Mouse (Mus musculus): Measurements from ENCODE around the gene Kdm4a. TPM values are rescaled to one million over a fixed set of nuclear protein-coding genes. Genes with fewer than 3 reads are reported as not detected.
A peak's percentile ranks its signal among the peaks of the same experiment; 100 is the strongest.

Kdm4a gene
- polyA plus RNA-seq, 1 experiment from 2014 or later = 40.6 TPM

DNA sequence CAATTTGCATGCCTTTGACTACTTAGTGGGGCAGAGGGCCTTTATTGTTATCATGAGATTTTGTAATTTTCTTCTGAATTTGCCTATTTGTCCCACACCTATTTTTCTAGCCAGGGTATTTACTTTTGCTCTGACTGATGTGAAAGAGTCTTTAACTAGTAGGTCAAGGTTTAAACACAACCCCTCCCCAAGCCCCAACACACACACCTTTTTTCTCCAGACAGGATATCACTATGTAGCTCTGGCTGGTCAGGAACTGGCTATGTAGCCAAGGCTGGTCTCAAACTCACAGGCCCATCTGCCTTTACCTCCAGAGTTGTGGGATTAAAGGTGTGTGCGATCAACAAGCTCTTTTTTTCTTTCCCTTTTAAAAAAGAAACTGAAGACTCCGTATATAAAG lies 19.2 kb upstream of the Kdm4a start:
- no peak overlapping the region for H3K4me3 ChIP-seq (replicated peaks)
- no peaks in the 10 kb centered on the region for H3K9me3 ChIP-seq (replicated peaks)
- 86% methylated on average over 2 of the region's 2 CpGs for WGBS
- no peaks in the 10 kb centered on the region for H3K36me3 ChIP-seq
- H3K27me3 ChIP-seq (replicated peaks) = no peaks in the 10 kb centered on the region
- H3K4me1 ChIP-seq = no peaks in the 10 kb centered on the region
- no peak overlapping the region for H3K27ac ChIP-seq (replicated peaks)
- H3K4me2 ChIP-seq = no peak overlapping the region
- no peak overlapping the region for H3K9ac ChIP-seq (replicated peaks)
- no peak for ATAC-seq (ENCODE audit: low FRiP score)

DNA sequence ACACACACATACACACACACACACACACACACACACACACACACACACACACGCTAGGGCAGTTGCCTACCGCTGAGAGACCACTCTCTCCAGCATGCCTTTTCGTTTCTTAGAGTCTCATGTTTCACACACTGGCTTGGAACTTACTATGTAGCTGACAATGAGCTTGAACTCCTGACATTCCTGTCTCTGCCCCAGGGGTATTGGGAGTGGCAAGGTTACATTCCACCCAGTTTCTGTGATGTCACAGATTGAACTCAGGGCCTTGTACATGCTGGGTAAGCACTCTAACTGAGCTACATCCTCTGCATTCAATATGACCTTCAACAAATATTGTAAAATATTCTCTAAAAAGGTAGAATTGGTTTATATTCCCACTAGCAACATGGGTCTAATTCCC lies 18.8 kb upstream of the Kdm4a start:
- Histone ChIP-seq H3K4me3 (replicated peaks) (no peak overlapping the region), H3K9ac (replicated peaks) (no peak overlapping the region), H3K4me2 (no peak overlapping the region), H3K9me3 (replicated peaks) (no peaks in the 10 kb centered on the region), H3K36me3 (no peaks in the 10 kb centered on the region), H3K4me1 (no peaks in the 10 kb centered on the region), H3K27ac (replicated peaks) (no peak overlapping the region), H3K27me3 (replicated peaks) (no peaks in the 10 kb centered on the region)
- ATAC-seq (ENCODE audit: low FRiP score) = no peak
- WGBS = 73% methylated on average over 3 of the region's 3 CpGs

DNA sequence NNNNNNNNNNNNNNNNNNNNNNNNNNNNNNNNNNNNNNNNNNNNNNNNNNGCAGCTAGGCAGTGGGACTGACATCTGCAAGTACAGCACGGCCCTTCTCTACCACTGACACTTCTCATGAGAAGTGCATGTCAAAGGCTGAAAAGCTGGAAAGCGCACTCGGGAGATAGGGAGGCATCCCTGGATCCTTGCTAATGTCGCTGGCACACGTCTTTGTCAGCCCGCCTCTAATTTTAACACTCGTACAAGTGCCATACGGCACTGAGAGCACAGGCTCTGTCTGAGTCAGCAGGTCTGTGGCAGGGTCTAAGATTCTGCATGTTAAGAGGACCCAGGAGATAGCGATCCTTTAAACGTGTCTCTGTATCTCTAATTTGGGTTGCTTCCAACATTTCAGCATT lies 16.3 kb upstream of the Kdm4a start:
- Histone ChIP-seq H3K27ac (replicated peaks) (no peak overlapping the region), H3K27me3 (replicated peaks) (no peaks in the 10 kb centered on the region), H3K9ac (replicated peaks) (no peak overlapping the region), H3K4me2 (no peak overlapping the region), H3K36me3 (no peaks in the 10 kb centered on the region), H3K4me1 (no peaks in the 10 kb centered on the region), H3K9me3 (replicated peaks) (no peaks in the 10 kb centered on the region), H3K4me3 (replicated peaks) (no peak overlapping the region)
- ATAC-seq (ENCODE audit: low FRiP score) = no peak
- 89% methylated on average over 10 of the region's 10 CpGs for WGBS

DNA sequence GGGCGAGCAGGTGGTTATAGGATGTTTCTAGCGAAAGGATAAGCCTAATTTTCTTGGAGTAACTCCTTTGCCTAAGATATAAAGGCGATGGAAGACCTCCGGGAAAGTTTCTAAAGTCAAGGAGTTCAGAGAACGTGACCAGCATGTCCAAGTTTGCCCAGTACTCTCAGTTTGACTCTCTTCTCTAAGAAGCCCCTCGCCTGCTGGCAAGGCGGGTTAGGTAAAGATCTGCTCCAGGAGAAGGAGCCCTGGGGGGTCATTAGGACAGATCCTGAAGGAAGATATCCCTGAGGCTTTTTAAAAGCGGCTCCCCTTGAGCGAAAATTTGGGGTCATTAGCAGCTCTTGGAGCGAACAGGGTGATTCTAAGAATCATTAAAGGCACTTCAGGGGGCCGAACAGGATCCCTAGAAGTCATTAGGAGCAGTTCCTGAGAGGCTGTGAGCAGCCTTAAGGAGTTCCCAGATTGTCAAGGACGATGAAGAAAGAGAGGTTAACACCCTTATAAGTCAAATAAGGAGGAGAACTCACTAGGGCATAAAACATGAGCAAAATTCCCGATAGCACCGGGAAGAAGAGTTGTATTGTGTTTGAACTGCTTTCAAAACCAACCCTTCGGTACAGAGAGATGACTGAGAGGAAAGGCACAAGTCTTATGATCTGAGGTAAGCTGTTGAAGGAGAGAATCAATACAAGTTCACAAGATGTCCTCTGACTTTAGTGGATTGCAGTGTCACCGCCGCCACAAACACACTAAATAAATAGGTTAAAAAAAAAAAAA lies 648 bp upstream of the Kdm4a start:
- H3K9ac ChIP-seq (replicated peaks) = peak overlapping the region; percentile 45
- H3K27me3 ChIP-seq (replicated peaks) = no peaks in the 10 kb centered on the region
- ATAC-seq (ENCODE audit: low FRiP score) = peak; percentile 15
- no peaks in the 10 kb centered on the region for H3K9me3 ChIP-seq (replicated peaks)
- H3K4me2 ChIP-seq = peak overlapping the region; percentile 66
- peak overlapping the region; percentile 99 for H3K27ac ChIP-seq (replicated peaks)
- peaks cover 19% of the 10 kb centered on the region for H3K36me3 ChIP-seq
- peaks cover 22% of the 10 kb centered on the region for H3K4me1 ChIP-seq
- 11% methylated on average over 17 of the region's 17 CpGs for WGBS
- peak overlapping the region; percentile 82 for H3K4me3 ChIP-seq (replicated peaks)

DNA sequence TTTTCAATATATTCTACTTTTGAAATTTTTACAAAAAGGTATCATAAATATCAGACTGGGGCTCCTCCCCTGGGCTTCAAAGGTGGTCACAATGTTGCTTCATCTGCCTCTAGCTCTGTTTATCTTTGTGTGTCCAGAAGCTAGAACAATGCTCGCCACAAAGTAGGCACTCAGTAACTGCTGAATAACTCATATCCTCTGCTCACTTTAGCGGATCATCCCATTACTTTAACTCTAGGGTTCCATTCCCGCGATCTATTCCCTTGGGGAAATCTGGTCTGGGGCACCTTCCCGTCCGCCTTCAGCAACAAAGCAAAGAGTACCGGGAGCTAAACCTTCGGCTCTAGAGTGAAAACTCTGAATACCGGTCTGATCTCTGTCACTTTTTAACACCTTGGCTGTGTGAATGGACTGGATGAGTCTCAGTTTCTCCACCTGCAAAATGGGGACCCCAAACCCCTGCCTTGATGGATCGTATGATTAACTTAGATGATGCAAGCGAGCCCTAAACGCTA lies 834 bp downstream of the Kdm4a start:
- no peak for ATAC-seq (ENCODE audit: low FRiP score)
- Histone ChIP-seq H3K27ac (replicated peaks) (peak overlapping the region; percentile 99), H3K4me2 (peak overlapping the region; percentile 66), H3K27me3 (replicated peaks) (no peaks in the 10 kb centered on the region), H3K9me3 (replicated peaks) (no peaks in the 10 kb centered on the region), H3K9ac (replicated peaks) (peak overlapping the region; percentile 79), H3K36me3 (peaks cover 34% of the 10 kb centered on the region), H3K4me3 (replicated peaks) (peak overlapping the region; percentile 82), H3K4me1 (peaks cover 22% of the 10 kb centered on the region)
- 1% methylated on average over 12 of the region's 12 CpGs for WGBS

DNA sequence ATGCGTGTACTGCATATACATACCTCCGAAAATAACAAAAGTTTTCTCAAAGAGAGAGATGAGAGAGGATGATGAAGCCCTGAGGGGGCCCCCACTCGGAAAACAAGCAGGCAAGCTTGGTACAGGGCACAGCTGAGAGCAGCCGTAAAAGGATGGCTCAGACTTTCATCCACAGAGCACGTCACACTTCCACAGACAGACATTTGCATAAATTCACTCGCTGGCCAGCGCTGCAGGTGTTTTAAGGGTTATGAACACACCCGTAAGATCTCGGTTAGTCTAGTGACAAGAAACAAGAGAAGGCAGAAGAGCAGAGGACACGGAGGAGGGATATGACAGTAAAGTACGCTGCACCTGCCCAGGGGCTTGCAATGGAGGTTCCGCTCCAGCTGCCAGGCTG lies 7.4 kb downstream of the Kdm4a start:
- Histone ChIP-seq H3K9ac (replicated peaks) (no peak overlapping the region), H3K9me3 (replicated peaks) (no peaks in the 10 kb centered on the region), H3K4me3 (replicated peaks) (no peak overlapping the region), H3K4me2 (no peak overlapping the region), H3K27me3 (replicated peaks) (no peaks in the 10 kb centered on the region), H3K27ac (replicated peaks) (no peak overlapping the region), H3K36me3 (peaks cover 98% of the 10 kb centered on the region), H3K4me1 (peaks cover 3% of the 10 kb centered on the region; the same call in 1 of the 2 replicates)
- ATAC-seq (ENCODE audit: low FRiP score) = no peak
- 90% methylated on average over 12 of the region's 12 CpGs for WGBS

DNA sequence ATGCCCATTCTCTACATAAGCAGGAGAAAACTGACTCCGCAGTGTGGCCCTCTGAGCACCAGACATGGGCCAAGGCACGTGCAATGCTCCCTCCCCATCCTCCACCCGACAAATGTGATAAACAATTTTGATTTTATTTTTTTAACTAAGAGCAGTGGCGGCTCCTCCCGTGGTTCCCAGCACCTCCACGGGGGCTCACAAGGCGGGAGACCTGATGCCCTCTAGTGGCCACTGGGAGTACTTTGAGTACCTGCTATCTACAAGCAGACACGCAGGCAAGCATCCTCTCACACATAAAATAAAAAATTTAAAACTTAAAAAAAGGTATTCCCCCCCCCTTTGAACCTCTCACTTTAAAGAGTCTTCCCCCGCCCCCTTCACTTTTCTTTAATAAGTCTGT lies 8.8 kb downstream of the Kdm4a start:
- Histone ChIP-seq H3K9ac (replicated peaks) (no peak overlapping the region), H3K27me3 (replicated peaks) (no peaks in the 10 kb centered on the region), H3K27ac (replicated peaks) (no peak overlapping the region), H3K36me3 (peaks cover 98% of the 10 kb centered on the region), H3K4me1 (no peaks in the 10 kb centered on the region), H3K4me3 (replicated peaks) (no peak overlapping the region), H3K9me3 (replicated peaks) (no peaks in the 10 kb centered on the region), H3K4me2 (no peak overlapping the region)
- ATAC-seq (ENCODE audit: low FRiP score) = no peak
- 89% methylated on average over 9 of the region's 9 CpGs for WGBS

DNA sequence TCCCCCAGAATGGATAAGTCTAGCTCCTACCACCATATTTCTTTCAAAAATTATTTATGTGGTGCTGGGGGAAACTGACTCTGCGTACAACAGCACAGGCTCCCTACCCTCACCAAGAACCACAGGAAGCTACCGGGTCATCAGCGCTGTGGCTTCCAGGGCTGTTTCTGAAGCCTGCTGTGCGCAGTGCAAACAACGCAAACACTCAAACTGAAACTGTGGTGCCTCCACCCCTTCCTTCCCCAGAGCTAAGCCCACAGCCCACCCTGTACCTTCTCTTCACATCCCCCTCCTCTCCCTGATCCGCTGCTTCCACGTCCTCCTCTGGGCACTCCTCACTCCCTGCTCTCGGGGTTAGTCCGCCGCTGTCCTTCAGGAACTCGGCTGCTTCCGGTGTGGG lies 17.7 kb downstream of the Kdm4a start:
- Histone ChIP-seq H3K4me2 (no peak overlapping the region), H3K27ac (replicated peaks) (no peak overlapping the region), H3K36me3 (peaks cover 93% of the 10 kb centered on the region), H3K4me1 (no peaks in the 10 kb centered on the region), H3K4me3 (replicated peaks) (no peak overlapping the region), H3K9me3 (replicated peaks) (no peaks in the 10 kb centered on the region), H3K9ac (replicated peaks) (no peak overlapping the region), H3K27me3 (replicated peaks) (no peaks in the 10 kb centered on the region)
- ATAC-seq (ENCODE audit: low FRiP score) = no peak
- WGBS = 92% methylated on average over 12 of the region's 12 CpGs

DNA sequence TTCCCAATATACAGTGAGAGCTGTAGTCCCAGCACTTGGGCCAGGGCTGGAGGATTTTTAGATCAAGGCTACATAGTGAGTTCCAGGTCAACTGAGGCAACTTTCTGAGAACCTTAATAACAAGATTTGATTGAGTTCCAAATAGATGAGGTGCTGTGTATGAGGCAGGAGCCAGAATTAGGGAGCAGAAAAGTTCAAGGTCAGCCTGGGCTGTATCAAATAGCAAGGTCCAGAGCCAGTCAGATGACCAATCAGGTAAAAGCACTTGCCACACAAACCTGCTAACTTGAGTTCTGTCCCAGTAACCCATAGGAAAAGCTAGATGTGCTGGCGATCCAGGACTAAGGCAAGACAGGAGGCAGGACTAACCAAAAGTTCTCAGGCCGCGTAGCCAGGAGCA lies 22.2 kb downstream of the Kdm4a start:
- Histone ChIP-seq H3K9me3 (replicated peaks) (no peaks in the 10 kb centered on the region), H3K27me3 (replicated peaks) (no peaks in the 10 kb centered on the region), H3K9ac (replicated peaks) (no peak overlapping the region), H3K36me3 (peaks cover 93% of the 10 kb centered on the region), H3K4me1 (peaks cover 2% of the 10 kb centered on the region; the same call in 1 of the 2 replicates), H3K27ac (replicated peaks) (no peak overlapping the region), H3K4me3 (replicated peaks) (no peak overlapping the region), H3K4me2 (no peak overlapping the region)
- WGBS = 100% methylated on average over 3 of the region's 3 CpGs
- ATAC-seq (ENCODE audit: low FRiP score) = no peak

DNA sequence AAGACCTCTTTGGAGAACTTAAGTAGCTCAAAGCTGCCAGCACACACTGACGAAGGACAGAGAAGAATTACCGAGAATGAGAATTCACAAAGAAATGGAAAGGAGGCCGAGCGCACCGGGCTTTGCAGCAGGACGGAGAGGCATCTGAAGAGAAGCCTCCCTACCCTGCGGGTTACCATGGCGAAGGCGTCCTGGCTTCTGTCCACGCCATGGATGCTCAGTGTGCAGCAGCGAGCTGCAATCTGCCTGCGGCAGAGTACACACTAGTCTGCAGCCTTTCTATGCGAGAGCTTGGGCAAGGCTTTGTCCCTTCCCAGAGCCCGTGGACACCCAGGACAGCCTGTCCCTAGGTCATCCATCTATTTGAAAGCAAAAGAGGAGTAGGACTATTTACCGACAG lies 23.3 kb downstream of the Kdm4a start:
- Histone ChIP-seq H3K4me3 (replicated peaks) (no peak overlapping the region), H3K36me3 (peaks cover 92% of the 10 kb centered on the region), H3K9ac (replicated peaks) (no peak overlapping the region), H3K4me1 (peaks cover 2% of the 10 kb centered on the region; the same call in 1 of the 2 replicates), H3K4me2 (no peak overlapping the region), H3K9me3 (replicated peaks) (no peaks in the 10 kb centered on the region), H3K27ac (replicated peaks) (0 out of 2 replicates have a peak overlapping the region, but pooled peaks have one; percentile 33), H3K27me3 (replicated peaks) (no peaks in the 10 kb centered on the region)
- 74% methylated on average over 15 of the region's 15 CpGs for WGBS
- ATAC-seq (ENCODE audit: low FRiP score) = peak; percentile 50; the same call in 1 of the 2 replicates

DNA sequence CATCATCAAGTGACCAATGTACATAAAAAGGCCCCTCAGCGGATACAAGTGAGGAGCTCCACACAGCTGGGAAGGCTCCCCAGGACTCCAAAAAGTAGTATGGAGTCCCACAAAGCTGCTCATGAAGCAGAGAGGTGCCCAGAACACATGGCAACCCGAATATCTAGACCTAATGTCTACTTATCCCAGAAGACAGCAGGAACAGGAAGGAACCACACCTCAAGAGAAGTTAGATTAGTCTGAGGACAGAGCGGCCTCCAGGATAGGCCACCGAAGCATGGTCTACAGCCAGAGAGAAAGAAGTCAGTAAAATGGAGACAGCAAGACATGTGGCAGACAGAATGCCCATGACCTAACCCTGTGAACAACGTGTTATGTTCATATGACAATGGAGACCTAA lies 25.0 kb downstream of the Kdm4a start:
- Histone ChIP-seq H3K4me1 (peaks cover 2% of the 10 kb centered on the region; the same call in 1 of the 2 replicates), H3K36me3 (peaks cover 92% of the 10 kb centered on the region), H3K27ac (replicated peaks) (no peak overlapping the region), H3K27me3 (replicated peaks) (no peaks in the 10 kb centered on the region), H3K4me2 (no peak overlapping the region), H3K4me3 (replicated peaks) (no peak overlapping the region), H3K9ac (replicated peaks) (no peak overlapping the region), H3K9me3 (replicated peaks) (no peaks in the 10 kb centered on the region)
- ATAC-seq (ENCODE audit: low FRiP score) = no peak
- 94% methylated on average over 5 of the region's 5 CpGs for WGBS

DNA sequence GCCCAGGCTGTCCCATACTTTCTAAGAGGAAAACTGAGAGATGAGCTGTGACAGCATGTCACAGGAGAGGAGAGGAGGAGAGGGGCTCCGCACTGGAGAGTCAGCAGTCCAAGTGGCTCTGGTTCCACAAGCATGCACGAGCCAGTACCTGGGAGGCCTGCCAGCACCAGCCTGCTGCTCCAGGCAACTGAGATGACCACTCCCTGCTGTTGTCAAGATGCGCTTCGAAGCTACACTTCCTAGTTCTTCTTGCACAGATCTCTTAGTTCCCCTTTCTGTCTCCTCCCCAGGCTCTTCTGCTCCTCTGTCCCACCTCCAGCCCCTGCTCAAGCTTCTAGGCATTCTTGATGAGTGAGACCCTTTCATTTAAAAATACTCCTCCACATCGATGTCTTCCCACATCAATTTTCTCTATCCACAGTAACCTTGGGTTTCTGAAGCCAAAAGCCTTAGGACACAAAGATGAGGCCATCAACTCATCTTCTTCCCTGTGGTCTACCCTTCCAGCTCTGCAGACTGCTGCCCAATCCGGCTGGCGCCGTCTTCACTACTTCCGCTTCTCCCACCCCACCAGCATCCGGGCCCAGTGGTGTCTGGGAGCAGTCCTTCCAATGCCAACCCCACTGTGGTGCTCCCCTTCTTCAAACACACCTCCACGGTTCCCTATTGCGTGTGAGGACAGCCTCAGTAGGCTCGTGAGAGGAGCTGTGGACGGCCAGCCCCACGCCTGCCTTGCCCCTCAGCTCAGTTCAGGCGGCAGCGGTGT lies 27.6 kb downstream of the Kdm4a start:
- H3K9ac ChIP-seq (replicated peaks) = no peak overlapping the region
- no peak overlapping the region for H3K27ac ChIP-seq (replicated peaks)
- H3K9me3 ChIP-seq (replicated peaks) = no peaks in the 10 kb centered on the region
- 96% methylated on average over 17 of the region's 17 CpGs for WGBS
- no peak overlapping the region for H3K4me2 ChIP-seq
- H3K4me1 ChIP-seq = peaks cover 15% of the 10 kb centered on the region
- H3K4me3 ChIP-seq (replicated peaks) = no peak overlapping the region
- peaks cover 91% of the 10 kb centered on the region for H3K36me3 ChIP-seq
- no peak for ATAC-seq (ENCODE audit: low FRiP score)
- H3K27me3 ChIP-seq (replicated peaks) = no peaks in the 10 kb centered on the region
